Mouse (Mus musculus) gonadal fat pad, adult 2 months (tissue): Measurements from ENCODE around the gene Cby3. TPM values are rescaled to one million over a fixed set of nuclear protein-coding genes. Genes with fewer than 3 reads are reported as not detected.
A peak's percentile ranks its signal among the peaks of the same experiment; 100 is the strongest.
"Not testable (repeated sequence)": the region's sequence is repeated elsewhere in the genome, so short reads cannot be mapped to it uniquely, and the experiment has no call there.

Source experiments
- DNase-seq: peaks from one replicate; pipeline ENCODE4 v3.0.0-alpha.2; 2012; ENCODE audit warnings: low read depth
- polyA plus RNA-seq: library from polyadenylated mRNA; depleted of rRNA; stranded (reverse); fragments of >200 nt; gene quantifications from 2 replicates; pipeline ENCODE4 v1.2.3, GENCODE M21; 2012

Cby3 gene
- polyA plus RNA-seq, 1 experiment: 9.1 TPM

DNA sequence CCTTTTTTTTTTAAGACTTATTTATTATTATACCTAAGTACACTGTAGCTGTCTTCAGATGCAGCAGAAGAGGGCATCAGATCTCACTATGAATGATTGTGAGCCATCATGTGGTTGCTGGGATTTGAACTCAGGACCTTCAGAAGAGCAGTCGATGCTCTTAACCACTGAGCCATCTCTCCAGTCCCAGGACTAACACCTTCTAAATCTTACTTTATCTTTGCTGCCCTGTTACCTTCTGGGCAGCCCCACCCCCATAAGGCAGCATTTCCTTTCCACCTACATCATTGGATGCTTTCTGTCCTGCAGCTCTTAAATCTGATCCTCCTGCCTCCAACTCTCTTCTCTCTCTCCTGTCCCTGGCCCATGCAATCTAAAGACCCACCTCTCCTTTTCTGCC, 7.0 kb downstream of the Cby3 start:
- not testable (repeated sequence) for DNase-seq

DNA sequence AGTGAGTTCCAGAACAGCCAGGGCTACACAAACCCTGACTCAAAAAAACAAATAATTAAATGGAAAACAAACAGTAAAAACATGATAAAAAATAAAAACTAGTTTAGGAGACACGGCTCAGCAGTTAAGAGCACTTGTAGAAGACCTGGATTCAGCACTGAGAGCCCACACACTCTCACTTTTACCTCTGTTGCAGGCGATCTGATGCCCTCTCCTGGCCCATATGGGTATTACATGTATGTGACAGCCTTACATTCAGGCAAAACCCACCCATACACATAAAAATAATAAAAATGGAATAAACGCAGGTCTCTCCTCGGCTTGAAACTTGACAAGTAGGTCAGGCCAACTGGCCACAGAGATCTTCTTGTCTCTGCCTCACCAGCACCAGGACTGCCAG, 10.3 kb downstream of the Cby3 start:
- no peak for DNase-seq

DNA sequence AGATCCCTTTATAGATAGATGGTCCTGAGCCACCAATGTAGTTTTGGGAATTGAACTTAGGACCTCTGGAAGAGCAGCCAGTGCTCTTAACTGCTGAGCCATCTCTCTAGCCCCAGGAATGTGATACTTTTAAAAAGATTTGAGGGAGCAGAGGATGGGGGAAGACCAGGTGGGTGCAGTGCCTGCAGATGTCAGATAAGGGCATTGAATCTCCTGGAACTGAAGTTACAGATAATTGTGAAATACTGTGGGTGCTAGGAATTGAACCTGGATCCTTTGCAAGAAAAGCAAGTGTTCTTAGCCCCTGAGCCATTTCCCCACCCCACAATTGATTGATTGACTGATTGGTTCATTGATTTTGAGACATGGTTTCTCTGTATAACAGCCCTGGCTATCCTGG, 11.1 kb downstream of the Cby3 start:
- DNase-seq: no peak

DNA sequence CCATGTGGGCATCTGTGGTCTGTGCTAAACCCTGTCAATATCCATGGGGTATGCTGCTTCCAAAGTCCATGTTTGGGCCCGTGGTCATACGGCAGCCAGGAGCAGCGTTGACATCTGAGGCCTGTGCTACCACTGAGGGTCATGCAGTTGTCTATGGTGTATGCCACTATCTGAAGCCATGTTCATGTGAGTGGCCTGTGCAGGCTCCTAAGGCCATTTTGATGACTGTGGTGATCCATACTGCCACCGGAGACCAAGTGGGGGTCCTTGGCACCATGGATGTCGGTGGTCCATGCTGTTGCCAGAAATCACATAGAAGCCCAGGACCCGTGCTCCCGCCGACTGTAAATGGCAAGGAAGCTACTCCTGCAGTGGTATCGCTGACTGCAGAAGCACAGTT, 13.3 kb downstream of the Cby3 start:
- DNase-seq: no peak

DNA sequence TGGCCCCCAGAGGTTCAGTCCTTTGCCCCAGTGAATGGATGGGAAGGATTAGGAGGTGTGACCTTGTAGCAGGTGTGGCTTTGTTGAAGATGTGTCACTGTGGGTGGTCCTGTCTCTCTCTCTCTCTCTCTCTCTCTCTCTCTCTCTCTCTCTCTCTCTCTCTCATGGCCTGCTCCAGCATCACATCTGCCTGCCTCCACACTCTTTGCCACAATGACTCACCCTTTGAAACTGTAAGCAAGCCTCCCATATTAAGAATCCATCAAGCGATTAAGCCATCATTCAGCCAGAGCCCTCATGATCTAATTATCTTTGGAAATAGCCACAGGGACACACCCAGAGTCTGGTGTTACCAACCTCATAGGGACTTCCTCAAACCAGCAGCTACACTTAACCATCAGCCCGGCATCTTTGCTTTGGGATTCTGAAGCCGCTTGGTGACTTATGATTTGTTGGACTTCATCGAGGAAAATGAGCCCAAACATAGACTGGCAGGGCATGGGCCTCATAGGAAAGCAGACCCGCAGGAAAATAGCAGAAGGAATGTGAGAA, 15.2 kb downstream of the Cby3 start:
- DNase-seq: no peak

DNA sequence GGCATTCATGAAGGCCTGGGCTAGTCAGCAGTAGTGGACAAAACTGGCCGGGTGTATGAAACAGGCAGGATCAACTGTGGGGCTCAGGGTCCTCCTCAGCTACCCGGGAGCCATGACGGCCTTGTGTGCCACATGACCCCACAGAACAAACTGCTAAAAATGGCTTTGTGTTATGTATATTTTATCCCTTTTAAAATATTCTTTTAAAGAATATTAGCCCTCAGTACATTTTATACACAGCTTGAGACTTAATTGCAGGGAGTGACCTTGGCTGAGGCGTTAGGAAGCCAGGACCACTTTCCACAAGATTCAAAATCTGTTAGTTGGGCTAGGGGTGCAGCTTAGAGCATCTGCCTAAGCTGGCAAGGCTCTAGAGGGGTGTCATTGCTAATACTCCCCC, 16.7 kb downstream of the Cby3 start:
- no peak for DNase-seq

DNA sequence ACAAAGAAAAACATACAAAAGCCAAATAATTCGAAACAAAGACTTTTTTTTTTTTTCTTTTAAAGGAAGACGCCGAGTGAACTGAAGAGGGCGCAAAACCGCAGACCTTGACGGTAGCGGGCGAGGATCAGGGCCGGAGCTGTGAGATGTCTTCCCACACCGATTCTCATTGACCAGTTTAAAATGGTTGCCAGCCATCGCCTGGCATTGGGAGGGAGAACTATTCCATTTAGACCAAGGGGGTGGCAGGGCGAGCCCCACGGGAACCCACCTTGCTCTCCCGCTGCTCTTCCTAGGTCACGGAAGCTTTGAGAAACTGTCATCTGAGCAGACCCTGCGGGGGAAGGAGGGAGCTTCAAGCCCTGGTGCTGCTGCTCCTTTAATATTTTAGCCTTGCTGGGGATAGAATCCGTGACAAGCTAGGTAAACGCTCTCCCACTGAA, 17.2 kb downstream of the Cby3 start:
- DNase-seq: no peak

DNA sequence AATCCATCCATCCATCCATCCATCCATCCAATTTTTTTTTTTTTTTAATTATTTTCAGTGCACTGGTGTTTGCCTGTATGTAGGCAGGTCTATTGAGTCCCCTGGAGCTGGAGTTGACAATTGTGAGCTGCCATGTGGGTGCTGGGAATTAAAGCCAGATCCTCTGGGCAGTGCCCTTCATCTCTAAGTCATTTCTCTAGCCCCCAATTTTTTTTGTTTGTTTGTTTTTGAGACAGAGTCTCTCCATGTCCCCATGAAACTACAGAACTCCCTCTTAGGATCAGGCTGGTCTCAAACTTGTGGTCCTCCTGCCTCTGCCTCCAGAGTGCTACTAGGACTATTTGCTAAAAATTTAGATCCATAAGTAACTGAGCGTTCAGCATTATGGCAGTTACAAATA, 17.6 kb downstream of the Cby3 start:
- DNase-seq: no peak

DNA sequence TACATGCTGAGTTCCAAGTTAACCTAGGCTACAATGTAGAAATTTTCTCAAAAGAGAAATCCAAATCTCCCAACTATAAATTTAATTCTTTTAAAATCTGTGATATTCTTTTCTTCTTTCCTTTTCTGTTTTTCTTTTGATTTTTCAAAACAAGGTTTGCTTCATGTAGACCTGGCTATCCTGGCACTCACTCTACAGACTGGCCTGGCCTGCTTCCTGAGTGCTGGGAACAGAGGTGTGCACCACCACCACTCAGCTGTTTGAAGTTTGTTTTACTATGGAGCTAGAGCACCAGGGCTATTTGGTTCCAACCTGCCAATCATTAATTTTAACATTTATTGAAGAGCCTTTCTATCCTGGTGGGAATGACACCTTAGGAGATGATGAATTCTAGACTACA, 18.8 kb downstream of the Cby3 start:
- no peak for DNase-seq

DNA sequence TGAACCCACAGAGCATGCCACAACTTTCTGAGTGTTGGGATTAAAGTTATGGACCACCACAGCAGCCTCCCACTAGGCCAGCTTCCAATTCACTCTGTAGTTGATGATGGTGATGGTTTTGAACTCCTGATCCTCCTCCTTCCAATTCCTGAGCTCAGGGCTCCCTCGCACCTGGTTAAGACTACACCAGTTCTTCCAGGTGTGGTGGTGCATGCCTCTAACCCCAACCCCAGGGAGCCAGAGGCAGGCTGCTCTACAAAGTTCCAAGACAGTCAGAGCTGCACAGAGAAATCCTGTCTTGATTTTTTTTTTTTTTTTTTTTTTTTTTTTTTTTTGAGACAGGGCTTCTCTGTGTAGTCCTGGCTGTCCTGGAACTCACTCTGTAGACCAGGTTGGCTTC, 19.4 kb downstream of the Cby3 start:
- DNase-seq: no peak

DNA sequence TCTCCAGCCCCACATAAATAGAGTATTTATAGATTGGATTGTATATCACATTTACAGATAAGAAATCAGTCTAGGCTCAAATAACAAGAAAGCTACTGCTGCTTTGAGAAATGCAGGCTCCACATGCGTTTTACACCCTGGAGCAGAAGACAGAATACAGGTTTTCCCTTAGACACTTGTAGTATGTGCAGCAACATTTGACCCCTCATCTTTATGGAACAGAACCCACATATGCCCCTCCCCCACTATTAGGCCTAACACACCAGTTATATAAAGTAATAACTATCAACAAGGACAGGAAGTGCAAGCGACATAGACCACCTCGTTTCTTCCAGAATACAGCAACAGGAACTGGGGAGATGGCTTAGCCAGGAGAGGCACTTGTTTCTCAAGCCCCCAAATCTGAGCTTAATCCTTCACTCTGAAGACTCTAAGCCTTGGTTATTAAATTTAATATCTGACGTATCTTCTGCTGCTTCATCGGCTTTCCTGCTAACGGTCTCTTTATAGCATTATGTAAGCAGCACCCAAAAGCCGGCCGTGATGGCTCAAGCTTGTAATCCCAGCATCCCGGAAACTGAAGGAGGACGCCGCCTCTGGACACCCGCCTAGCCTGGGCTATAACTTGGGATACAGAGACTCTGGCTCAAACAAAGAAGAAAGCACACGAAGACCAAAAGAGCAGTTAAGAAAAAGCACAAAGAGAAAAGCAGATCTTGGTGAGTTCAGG, 20.2 kb downstream of the Cby3 start:
- DNase-seq: no peak

DNA sequence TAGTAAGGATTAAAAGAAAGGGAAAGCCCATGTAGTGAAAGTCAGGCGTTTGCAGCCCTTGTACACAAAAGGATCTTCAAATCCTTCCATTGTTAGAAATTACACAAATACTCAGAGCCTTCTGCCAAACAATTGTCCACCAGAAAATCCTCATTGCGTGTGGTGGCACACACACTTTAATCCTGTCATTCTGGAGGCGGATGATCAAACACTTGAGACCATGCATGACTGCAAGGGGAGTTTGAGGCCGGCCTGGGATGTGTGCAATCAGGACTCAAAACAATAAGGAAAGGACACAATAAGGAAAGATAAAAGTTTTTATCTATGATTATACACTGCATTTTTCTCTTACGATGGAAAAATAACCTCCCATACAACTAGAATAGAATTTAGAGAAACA, 21.2 kb downstream of the Cby3 start:
- DNase-seq: no peak

DNA sequence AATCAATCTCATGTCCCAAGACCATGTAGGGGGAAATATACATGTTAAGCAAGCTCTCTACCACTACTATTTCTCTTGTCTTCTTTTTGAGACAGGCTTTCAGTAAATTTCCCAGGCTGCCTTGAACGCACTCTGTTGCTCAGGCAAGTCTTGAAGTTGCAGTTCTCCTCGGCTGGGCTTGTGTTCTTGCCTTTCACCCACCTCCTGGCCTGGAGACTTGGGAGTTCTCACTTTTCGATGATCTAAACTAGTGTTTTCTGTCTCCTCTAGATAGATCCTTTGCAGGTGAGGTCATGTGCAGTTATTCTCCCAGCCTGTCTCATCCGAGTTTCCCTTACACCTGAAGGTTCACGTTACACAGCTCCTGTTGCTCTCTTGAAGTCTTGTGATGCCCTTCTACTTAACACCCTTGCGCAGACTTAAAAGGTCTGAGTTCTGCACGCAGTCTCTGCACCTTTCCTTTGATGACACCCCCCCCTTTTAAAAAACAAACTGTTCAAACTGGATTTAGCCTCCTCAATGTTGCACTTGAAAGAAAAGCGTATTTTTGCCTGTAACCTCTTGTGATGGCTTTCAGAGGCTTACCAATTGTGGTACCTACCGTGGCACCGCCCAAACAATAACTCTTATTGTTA, 22.0 kb downstream of the Cby3 start:
- DNase-seq: no peak

DNA sequence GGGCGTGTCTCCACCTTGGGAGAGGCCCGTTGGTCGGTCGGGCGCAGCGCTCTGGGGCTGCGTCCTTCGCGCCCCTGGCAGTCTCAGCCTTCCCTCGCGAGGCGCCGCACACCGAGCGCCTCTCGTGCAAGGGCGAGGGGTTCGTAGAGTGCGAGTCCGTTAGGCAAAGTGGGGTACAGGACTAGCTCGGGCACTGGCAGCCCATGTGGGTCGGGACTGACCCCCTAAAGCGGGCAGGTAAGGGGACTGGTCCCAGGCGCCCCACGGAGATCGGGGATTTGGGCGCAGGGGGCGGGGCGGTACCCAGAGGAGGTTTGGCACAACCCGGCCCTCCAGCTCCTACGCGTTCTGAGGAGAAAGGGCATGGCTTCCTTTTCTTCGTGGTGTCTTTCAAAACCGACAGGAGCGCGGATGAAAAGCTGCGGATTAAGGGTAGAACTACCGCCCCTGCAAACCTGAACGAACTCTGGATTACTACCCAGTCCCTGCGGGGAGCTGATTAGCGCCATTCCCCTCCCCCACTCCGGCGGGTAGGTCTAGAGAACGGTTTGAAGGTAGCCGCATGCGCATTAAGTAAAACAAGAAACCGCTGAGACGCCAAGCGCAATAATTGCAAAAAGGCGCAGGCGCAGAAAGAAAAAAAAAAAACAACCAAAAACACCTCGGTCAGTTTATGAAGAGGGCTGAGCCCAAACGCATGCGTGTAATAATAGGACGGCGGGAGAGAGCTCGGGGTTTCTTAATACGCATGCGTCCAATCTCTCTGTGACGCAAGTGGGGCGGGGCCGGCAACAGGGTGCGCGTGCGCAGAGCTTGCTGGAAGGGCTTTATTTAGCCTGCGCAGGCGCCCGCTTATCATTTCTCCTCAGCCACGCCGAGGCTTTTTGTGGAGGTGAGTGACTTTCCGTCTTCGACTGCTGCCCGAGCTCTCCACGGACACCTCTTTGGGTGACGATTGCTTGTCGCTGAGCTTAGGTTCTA, 22.9 kb downstream of the Cby3 start, which contains the start of gene Hnrnph1:
TSS of gene Hnrnph1 (plus strand) at position 80 of the 981 bp plus-strand sequence.
- peak; percentile 94 for DNase-seq

DNA sequence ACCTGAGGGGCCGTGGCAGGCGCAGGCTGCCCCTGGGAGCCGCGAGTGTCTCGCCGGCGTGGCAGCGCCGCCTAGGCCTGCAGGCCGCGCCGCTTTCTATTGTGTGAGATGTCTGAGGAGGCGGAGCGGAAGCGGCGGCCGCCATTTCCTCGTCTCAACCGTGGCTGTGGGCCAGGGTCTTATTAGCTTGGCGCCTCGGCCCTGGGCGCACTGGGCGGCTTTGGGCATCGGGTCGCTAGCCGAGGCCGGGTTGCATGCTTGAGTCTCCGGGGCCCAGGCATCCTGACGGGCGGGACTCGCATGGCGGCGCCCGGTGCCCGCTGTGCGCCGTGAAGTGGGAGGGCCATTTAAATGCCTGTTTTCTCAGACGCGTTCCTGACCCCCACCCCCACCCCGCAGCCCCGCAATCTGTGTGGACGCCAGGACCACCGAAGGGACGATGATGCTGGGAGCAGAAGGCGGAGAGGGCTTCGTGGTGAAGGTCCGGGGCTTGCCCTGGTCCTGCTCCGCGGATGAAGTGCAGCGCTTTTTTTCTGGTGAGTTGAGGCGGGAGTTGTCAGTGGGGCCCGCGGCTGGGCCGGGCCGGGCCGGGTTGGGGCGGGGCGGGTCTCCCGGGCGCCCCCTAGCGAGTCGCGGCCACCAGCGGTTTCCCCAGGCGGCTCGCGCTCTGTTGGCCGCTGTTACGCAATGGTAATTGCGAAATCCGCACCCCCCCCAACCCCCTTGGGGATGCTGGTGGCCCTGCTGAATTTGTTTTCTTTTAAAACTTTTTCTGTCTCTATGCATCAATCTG, 23.8 kb downstream of the Cby3 start:
- no peak for DNase-seq

DNA sequence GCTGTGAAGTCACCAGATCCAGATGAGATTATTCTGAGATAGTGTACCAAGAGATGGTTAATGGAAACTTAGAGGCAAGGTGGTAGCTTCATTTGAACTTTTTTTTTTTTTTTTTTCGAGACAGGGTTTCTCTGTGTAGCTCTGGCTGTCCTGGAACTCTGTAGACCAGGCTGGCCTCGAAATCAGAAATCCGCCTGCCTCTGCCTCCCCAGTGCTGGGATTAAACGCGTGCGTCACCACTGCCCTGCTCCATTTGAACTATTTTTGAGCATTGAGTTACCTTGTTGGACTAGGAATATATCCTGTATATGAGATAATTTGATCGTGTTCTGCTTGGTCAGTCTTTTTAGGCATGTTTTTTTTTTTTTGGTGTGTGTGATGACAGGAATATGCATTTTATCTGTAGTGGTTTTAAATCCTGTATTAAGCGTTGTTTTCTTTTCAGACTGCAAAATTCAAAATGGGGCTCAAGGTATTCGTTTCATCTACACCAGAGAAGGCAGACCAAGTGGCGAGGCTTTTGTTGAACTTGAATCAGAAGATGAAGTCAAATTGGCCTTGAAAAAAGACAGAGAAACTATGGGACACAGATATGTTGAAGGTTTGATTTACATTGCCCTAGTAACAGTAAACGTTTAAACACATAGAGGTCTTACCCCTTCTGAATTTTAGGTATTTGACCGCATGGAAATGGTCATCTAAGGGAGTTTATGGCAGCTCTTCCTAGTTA, 24.9 kb downstream of the Cby3 start:
- DNase-seq: no peak

DNA sequence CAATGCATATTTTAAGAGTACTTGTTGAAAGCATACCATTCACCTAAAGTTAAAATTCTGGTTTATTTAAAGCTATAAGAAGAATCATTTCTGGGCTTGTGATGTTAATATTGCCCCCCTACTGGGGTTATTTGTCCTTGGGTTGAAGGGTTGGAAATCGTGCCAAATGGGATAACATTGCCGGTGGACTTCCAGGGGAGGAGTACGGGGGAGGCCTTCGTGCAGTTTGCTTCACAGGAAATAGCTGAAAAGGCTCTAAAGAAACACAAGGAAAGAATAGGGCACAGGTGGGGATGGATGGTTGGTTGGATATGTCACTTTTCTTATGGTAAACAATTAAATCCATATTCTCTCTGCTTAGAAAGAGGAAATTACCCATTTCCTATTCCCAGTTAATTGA, 27.0 kb downstream of the Cby3 start:
- no peak for DNase-seq

DNA sequence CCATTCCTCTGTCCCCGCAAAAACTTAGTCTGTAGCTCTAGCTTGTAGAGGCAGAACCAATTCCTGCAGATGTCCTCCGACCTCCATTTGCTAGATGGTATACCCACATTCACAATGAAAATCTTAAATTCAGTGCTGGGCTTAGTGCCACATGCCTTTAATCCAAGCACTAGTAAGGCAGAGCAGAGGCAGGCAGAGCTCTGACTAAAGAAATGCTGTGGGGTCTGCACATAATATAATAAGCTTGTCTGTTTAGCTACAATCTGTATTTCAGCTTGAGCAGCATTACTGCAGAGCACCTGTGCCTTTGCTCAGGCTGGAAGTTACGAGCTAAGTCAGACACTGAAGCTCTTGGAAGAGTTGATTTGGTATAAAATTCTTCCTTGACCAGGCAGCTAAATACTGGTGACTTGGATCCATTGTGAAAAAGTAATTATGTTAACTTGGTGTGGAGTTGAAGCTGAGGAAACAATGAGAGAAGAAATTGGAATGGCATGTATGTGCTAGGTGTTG, 33.0 kb downstream of the Cby3 start:
- DNase-seq: no peak

DNA sequence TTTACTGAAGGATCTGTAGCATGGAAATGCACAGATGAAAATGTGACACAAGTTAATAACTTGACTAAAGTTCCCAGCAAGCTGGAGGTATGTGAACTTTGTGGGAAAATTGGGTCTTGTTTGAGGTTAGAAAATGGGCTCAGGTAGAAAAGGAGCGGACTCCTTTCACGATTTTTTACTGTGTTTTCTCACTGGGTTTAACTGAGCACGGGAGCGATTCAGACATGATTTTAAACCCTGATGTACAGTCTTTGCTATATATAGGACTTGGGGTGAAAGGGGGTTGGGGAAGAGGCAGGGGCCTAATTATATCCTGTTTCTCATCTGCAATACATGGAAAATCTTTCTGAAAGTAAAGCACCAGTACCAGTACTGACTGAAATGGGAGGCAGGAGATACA, 33.4 kb downstream of the Cby3 start:
- no peak for DNase-seq

DNA sequence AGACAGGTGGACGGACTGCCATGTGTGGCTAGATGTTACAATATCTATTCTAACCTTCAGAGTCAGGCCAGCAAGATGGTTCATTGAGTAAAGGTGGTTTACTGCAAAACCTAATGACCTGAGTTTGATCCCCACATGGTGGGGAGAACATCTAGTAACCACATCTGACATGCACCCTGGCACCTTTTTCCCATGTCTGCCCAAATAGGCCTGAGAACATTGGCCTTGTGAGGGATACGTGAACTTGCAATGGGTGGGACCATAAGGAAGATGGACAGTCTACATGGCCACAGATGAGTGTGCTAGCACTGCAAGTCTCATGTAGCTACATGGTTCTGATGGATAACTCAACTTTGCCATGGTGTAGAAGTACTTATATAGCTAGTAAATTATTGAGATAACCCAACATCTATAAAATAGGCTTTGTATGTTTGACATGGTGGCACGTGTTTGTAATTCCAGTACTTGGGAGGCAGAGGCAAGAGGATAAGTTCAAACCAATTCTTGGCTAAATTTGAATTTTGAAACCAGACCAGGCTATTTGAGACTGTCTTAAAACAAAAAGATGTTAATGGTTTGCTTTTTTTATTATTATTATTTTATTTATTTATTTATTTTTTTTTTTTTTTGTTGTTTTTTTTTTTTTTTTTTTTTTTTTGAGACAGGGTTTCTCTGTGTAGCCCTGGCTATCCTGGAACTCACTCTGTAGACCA, 34.1 kb downstream of the Cby3 start:
- no peak for DNase-seq
